Mouse (Mus musculus): Measurements from ENCODE around the gene Hsd17b13. TPM values are rescaled to one million over a fixed set of nuclear protein-coding genes. Genes with fewer than 3 reads are reported as not detected.

Gene Hsd17b13
- polyA plus RNA-seq, 1 experiment from 2014 or later: 0.20 TPM

DNA sequence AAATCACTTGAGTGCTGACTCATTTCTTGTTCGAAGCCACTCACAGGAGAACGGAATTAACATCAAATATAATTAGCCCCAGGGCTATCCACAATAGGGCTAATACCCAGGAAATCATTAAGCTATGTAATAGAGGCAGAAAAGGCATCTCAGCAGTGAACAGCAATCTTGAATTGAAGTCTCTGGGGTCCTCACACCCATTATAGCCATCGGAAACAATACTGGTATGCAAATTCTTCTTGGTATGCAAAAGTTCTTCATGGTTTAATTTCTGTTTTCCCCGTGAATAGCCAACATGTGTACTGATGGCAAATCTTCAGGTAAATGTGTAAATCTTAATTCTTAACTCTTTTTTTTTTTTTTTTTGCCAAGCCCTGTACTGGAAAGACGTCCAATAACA is 46.7 kb downstream of the Hsd17b13 start:
- ATAC-seq (no peak), DNase-seq (ENCODE audit: low spot score) (no peak)
- TF ChIP-seq CTCF (IDR thresholded peaks at IDR 0.05) (no peak), EP300 (IDR thresholded peaks at IDR 0.05) (no peak)
- Histone ChIP-seq H3K9me3 (ENCODE audit: low read length) (no peaks in the 10 kb centered on the region), H3K4me3 (ENCODE audit: low read depth, low read length) (no peak overlapping the region), H3K27me3 (replicated peaks; ENCODE audit: insufficient read depth, low read length) (no peaks in the 10 kb centered on the region), H3K27ac (ENCODE audit: low read length) (no peak overlapping the region), H3K4me1 (ENCODE audit: insufficient read depth, low read depth, low read length) (peaks cover 6% of the 10 kb centered on the region; the same call in 1 of the 2 replicates), H3K4me2 (replicated peaks; ENCODE audit: low read depth, low read length) (no peak overlapping the region), H3K36me3 (ENCODE audit: insufficient read depth, low read length) (no peaks in the 10 kb centered on the region), H3K9ac (replicated peaks; ENCODE audit: low read depth) (no peak overlapping the region)
- 76% methylated on average over 5 of the region's 5 CpGs for WGBS

DNA sequence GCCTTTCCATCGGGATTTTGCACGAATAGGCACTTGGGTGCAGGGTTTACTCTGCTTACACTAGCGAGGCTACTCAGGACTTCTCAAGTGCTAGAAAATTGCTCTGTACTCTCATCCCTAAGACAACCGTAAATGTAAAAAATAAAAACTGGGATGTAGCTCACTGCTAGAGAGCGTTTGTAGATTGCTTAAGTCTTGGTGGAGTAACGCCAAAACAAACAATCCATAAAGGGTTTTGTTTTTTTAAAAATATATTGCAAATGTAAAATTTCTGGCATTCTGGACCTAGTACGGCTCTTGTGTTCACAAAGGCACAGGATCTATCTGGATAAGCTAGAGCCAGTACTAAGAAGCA is 49.0 kb downstream of the Hsd17b13 start:
- 30% methylated on average over 7 of the region's 7 CpGs for WGBS
- Histone ChIP-seq H3K4me1 (ENCODE audit: insufficient read depth, low read depth, low read length) (peaks cover 6% of the 10 kb centered on the region; the same call in 1 of the 2 replicates), H3K9ac (replicated peaks; ENCODE audit: low read depth) (no peak overlapping the region), H3K27me3 (replicated peaks; ENCODE audit: insufficient read depth, low read length) (no peaks in the 10 kb centered on the region), H3K27ac (ENCODE audit: low read length) (peak overlapping the region; percentile 62; the same call in 1 of the 2 replicates), H3K36me3 (ENCODE audit: insufficient read depth, low read length) (no peaks in the 10 kb centered on the region), H3K9me3 (ENCODE audit: low read length) (no peaks in the 10 kb centered on the region), H3K4me3 (ENCODE audit: low read depth, low read length) (peak overlapping the region; percentile 31; the same call in 1 of the 2 replicates), H3K4me2 (replicated peaks; ENCODE audit: low read depth, low read length) (peak overlapping the region; percentile 70)
- DNase-seq (ENCODE audit: low spot score) (peak; percentile 67), ATAC-seq (peak; percentile 66)
- TF ChIP-seq EP300 (IDR thresholded peaks at IDR 0.05): no peak
- no peak for TF ChIP-seq CTCF (IDR thresholded peaks at IDR 0.05)

DNA sequence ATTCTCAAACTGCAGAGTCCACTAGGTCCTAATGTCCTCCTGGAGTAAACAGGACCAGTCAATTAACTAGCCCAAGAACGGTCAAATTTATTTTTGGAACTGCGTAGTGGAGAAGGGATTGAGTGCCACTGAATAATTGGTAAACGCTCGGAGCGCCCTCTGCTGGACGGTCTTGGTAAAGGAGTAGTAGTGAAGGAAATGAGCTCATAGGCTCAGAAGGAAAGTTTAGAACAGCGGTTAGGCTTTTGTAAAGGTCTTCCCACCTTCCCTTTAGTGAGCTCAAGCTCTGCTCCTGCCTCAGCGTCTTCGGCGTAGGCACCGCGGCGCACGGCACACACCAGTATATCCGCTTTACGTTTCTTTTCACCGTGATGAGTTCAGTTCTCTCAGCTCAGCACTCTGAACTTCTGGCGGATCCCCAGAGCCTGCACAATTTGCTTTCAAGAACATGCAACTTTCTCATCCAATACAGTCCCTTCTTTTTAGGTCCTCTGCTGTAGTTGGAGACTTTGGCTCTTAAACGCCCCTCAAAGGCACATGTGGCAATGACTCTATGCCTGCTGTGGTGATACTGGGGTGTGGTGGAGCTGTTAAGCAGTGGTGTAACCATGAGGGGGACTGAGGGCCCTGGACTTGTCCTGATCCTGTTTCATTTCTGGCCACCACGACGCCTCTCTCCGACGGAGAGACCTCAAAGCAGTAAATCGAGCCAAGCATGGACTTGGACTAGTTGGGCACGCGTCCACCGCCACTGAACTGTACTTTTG is 49.6 kb downstream of the Hsd17b13 start:
- no peaks in the 10 kb centered on the region for H3K9me3 ChIP-seq (ENCODE audit: low read length)
- no peaks in the 10 kb centered on the region for H3K36me3 ChIP-seq (ENCODE audit: insufficient read depth, low read length)
- WGBS: 11% methylated on average over 27 of the region's 27 CpGs
- DNase-seq (ENCODE audit: low spot score): peak; percentile 93
- TF ChIP-seq EP300 (IDR thresholded peaks at IDR 0.05): no peak
- TF ChIP-seq CTCF (IDR thresholded peaks at IDR 0.05): peak; percentile 95
- ATAC-seq: peak; percentile 80
- H3K9ac ChIP-seq (replicated peaks; ENCODE audit: low read depth): peak overlapping the region; percentile 46
- H3K4me3 ChIP-seq (ENCODE audit: low read depth, low read length): peak overlapping the region; percentile 31
- H3K4me2 ChIP-seq (replicated peaks; ENCODE audit: low read depth, low read length): peak overlapping the region; percentile 70
- H3K27ac ChIP-seq (ENCODE audit: low read length): peak overlapping the region; percentile 62
- no peaks in the 10 kb centered on the region for H3K27me3 ChIP-seq (replicated peaks; ENCODE audit: insufficient read depth, low read length)
- H3K4me1 ChIP-seq (ENCODE audit: insufficient read depth, low read depth, low read length): peaks cover 6% of the 10 kb centered on the region; the same call in 1 of the 2 replicates

DNA sequence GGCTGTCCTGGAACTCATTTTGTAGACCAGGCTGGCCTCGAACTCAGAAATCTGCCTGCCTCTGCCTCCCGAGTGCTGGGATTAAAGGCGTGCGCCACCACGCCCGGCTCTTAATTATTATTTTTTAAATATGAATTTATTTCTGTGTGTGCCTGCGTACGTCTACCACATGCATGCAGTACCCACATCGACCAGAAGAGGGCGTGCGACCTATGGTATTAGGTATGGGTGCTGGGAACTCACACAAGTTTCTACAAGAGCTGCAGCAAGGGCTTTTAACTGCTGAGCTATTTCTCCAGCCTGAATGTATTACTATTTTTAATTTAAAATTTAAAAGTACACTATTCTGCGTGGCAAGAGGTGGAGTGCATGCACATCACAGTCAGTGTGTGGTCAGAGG is 50.8 kb downstream of the Hsd17b13 start:
- H3K9ac ChIP-seq (replicated peaks; ENCODE audit: low read depth): no peak overlapping the region
- no peak for DNase-seq (ENCODE audit: low spot score)
- H3K36me3 ChIP-seq (ENCODE audit: insufficient read depth, low read length): no peaks in the 10 kb centered on the region
- ATAC-seq: no peak
- H3K27ac ChIP-seq (ENCODE audit: low read length): no peak overlapping the region
- H3K4me3 ChIP-seq (ENCODE audit: low read depth, low read length): no peak overlapping the region
- no peak overlapping the region for H3K4me2 ChIP-seq (replicated peaks; ENCODE audit: low read depth, low read length)
- no peaks in the 10 kb centered on the region for H3K9me3 ChIP-seq (ENCODE audit: low read length)
- no peaks in the 10 kb centered on the region for H3K27me3 ChIP-seq (replicated peaks; ENCODE audit: insufficient read depth, low read length)
- TF ChIP-seq CTCF (IDR thresholded peaks at IDR 0.05) (peak; percentile 66), EP300 (IDR thresholded peaks at IDR 0.05) (no peak)
- 70% methylated on average over 12 of the region's 12 CpGs for WGBS
- peaks cover 6% of the 10 kb centered on the region; the same call in 1 of the 2 replicates for H3K4me1 ChIP-seq (ENCODE audit: insufficient read depth, low read depth, low read length)

DNA sequence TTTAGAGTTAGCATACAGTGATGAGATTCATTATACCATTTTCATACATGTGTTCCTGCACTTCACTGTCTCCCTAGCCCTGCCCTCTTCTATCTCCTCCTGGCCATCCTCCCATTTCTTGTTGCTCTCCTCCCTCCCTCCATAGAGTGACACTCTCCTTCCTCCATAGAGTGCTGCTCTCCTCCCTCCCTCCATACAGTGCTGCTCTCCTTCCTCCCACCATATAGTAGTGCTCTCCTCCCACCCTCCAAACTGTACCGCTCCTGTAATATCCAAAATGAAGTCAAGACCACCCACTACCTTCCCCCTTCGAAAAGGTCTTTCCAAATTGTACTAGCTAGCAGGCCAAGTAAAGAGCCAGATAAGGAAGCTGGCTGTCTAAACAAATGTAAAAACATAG is 53.5 kb downstream of the Hsd17b13 start:
- WGBS: 59% methylated on average over 2 of the region's 2 CpGs
- Histone ChIP-seq H3K27me3 (replicated peaks; ENCODE audit: insufficient read depth, low read length) (no peaks in the 10 kb centered on the region), H3K4me2 (replicated peaks; ENCODE audit: low read depth, low read length) (no peak overlapping the region), H3K4me1 (ENCODE audit: insufficient read depth, low read depth, low read length) (peaks cover 6% of the 10 kb centered on the region; the same call in 1 of the 2 replicates), H3K9ac (replicated peaks; ENCODE audit: low read depth) (no peak overlapping the region), H3K27ac (ENCODE audit: low read length) (no peak overlapping the region), H3K9me3 (ENCODE audit: low read length) (no peaks in the 10 kb centered on the region), H3K36me3 (ENCODE audit: insufficient read depth, low read length) (no peaks in the 10 kb centered on the region), H3K4me3 (ENCODE audit: low read depth, low read length) (no peak overlapping the region)
- peak; percentile 10 for DNase-seq (ENCODE audit: low spot score)
- no peak for TF ChIP-seq CTCF (IDR thresholded peaks at IDR 0.05)
- TF ChIP-seq EP300 (IDR thresholded peaks at IDR 0.05): no peak
- ATAC-seq: no peak

DNA sequence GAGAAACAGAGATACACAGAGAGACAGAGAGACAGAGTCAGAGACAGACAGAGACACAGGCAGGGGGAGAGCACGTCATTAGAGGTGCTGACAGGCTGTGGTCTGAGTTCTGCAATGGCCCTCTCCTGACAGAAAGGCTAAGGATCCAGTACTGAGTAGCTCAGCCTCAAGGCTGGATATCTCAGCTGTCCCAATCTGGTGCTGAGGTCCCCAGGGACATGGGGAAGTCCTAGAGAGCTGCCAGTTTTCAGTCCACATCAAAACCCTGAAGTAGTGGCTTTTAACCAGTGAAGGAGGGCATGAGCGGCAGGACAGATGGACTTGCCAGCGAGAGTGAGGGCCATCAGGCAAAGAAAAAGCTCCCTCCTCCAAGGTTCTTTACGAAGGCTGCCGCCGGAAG is 54.1 kb downstream of the Hsd17b13 start:
- H3K36me3 ChIP-seq (ENCODE audit: insufficient read depth, low read length): no peaks in the 10 kb centered on the region
- no peak overlapping the region for H3K4me3 ChIP-seq (ENCODE audit: low read depth, low read length)
- H3K4me2 ChIP-seq (replicated peaks; ENCODE audit: low read depth, low read length): no peak overlapping the region
- H3K27ac ChIP-seq (ENCODE audit: low read length): no peak overlapping the region
- 73% methylated on average over 6 of the region's 6 CpGs for WGBS
- no peak for TF ChIP-seq EP300 (IDR thresholded peaks at IDR 0.05)
- no peak for TF ChIP-seq CTCF (IDR thresholded peaks at IDR 0.05)
- ATAC-seq (no peak), DNase-seq (ENCODE audit: low spot score) (no peak)
- no peaks in the 10 kb centered on the region for H3K9me3 ChIP-seq (ENCODE audit: low read length)
- H3K9ac ChIP-seq (replicated peaks; ENCODE audit: low read depth): no peak overlapping the region
- H3K27me3 ChIP-seq (replicated peaks; ENCODE audit: insufficient read depth, low read length): no peaks in the 10 kb centered on the region
- H3K4me1 ChIP-seq (ENCODE audit: insufficient read depth, low read depth, low read length): peaks cover 6% of the 10 kb centered on the region; the same call in 1 of the 2 replicates
